28 mouse cellular contexts compared by ENCODE assay signal in genomic region chr19:55913585-55913984, GRCm38 (mm10).
DNase-seq lines count a peak whose midpoint lies in the region; ATAC-seq lines count a peak whose summit lies in the region.
"Had no signal": no experiment of that assay in that cellular context is flagged by ENCODE, and none has a peak within 500 bp of the region (broad histone marks: within the 10 kb centered on the region; RNA-seq: fewer than 3 reads in every experiment).

No protein-coding gene starts in this region.

- H3K4me3 ChIP-seq in hindbrain, embryonic 14.5 days (replicated peaks; ENCODE audit: low read length) = no peak overlapping the region
- H3K4me3 ChIP-seq in hindbrain, embryonic 16.5 days (ENCODE audit: low read length) = no peak overlapping the region
- H3K4me3 ChIP-seq in midbrain, embryonic 12.5 days = no peak overlapping the region
- no peak overlapping the region for H3K4me3 ChIP-seq in midbrain, embryonic 11.5 days (ENCODE audit: low read depth, low read length)
- H3K4me3 ChIP-seq in midbrain, embryonic 14.5 days (replicated peaks; ENCODE audit: low read depth, low read length) = no peak overlapping the region
- H3K4me3 ChIP-seq: embryonic facial prominence, embryonic 10.5 days; embryonic facial prominence, embryonic 15.5 days; heart, embryonic 13.5 days; limb, embryonic 15.5 days; liver, embryonic 13.5 days; neural tube, embryonic 12.5 days had no signal

- ATAC-seq in hindbrain, embryonic 14.5 days (ENCODE audit: low FRiP score) = no peak
- ATAC-seq in hindbrain, embryonic 16.5 days = no peak
- no peak for ATAC-seq in midbrain, embryonic 12.5 days (ENCODE audit: low FRiP score, low read depth)
- no peak for ATAC-seq in midbrain, embryonic 11.5 days (ENCODE audit: low FRiP score)
- no peak for ATAC-seq in midbrain, embryonic 14.5 days (ENCODE audit: low FRiP score, low TSS enrichment)
- ATAC-seq: CD4-positive, CD25-positive, alpha-beta regulatory T cell, adult 4 months; forebrain, postnatal 0 days; intestine, embryonic 16.5 days; lung, postnatal 0 days had no signal

- no peak for DNase-seq in hindbrain, embryonic 14.5 days (ENCODE audit: low spot score)
- DNase-seq in midbrain, embryonic 11.5 days (ENCODE audit: low spot score, missing footprints) = no peak
- no peak for DNase-seq in midbrain, embryonic 14.5 days
- DNase-seq in neural tube, embryonic 10.5 days (ENCODE audit: extremely low spot score, low spot score) = no peak
- DNase-seq in kidney, postnatal 14 days = no peak
- DNase-seq: adrenal gland, postnatal 25 days; cerebellum, adult 2 months; cerebellum, postnatal 25 days; forebrain, postnatal 0 days; gastrocnemius, postnatal 10 days; heart, postnatal 10 days; kidney, adult 8-10 months; liver, embryonic 13.5 days; lung, adult 18-20 months; thymus, adult 2 months; thymus, postnatal 36 days had no signal

- no peaks in the 10 kb centered on the region; the same call in 1 of the 2 replicates for H3K36me3 ChIP-seq in hindbrain, embryonic 14.5 days (replicated peaks; ENCODE audit: control insufficient read depth, insufficient read depth)
- no peaks in the 10 kb centered on the region for H3K36me3 ChIP-seq in hindbrain, embryonic 16.5 days (ENCODE audit: control insufficient read depth, insufficient read depth, low read length)
- H3K36me3 ChIP-seq in midbrain, embryonic 12.5 days = peaks cover 42% of the 10 kb centered on the region
- H3K36me3 ChIP-seq in midbrain, embryonic 11.5 days (ENCODE audit: control insufficient read depth, insufficient read depth, low read length) = peaks cover 24% of the 10 kb centered on the region
- H3K36me3 ChIP-seq in midbrain, embryonic 14.5 days (ENCODE audit: control insufficient read depth, insufficient read depth, low read length) = peaks cover 35% of the 10 kb centered on the region

- H3K4me1 ChIP-seq in hindbrain, embryonic 14.5 days (replicated peaks; ENCODE audit: control insufficient read depth, insufficient read depth, low read length) = peaks cover 5% of the 10 kb centered on the region
- H3K4me1 ChIP-seq in hindbrain, embryonic 16.5 days (ENCODE audit: control insufficient read depth, insufficient read depth, low read depth, low read length) = peaks cover 2% of the 10 kb centered on the region; the same call in 1 of the 2 replicates
- peaks cover 28% of the 10 kb centered on the region for H3K4me1 ChIP-seq in midbrain, embryonic 12.5 days
- H3K4me1 ChIP-seq in midbrain, embryonic 11.5 days (ENCODE audit: control insufficient read depth, insufficient read depth, low read length) = no peaks in the 10 kb centered on the region
- H3K4me1 ChIP-seq in midbrain, embryonic 14.5 days (ENCODE audit: control insufficient read depth, insufficient read depth, low read length) = peaks cover 27% of the 10 kb centered on the region

- H3K9ac ChIP-seq in hindbrain, embryonic 14.5 days = no peak overlapping the region
- H3K9ac ChIP-seq in hindbrain, embryonic 16.5 days (ENCODE audit: low read depth, low read length) = no peak overlapping the region
- no peak overlapping the region for H3K9ac ChIP-seq in midbrain, embryonic 12.5 days (replicated peaks)
- no peak overlapping the region for H3K9ac ChIP-seq in midbrain, embryonic 11.5 days (ENCODE audit: low read length)
- H3K9ac ChIP-seq in midbrain, embryonic 14.5 days (replicated peaks; ENCODE audit: low read length) = peak overlapping the region; percentile 18; the same call in 1 of the 2 replicates
- H3K9ac ChIP-seq: embryonic facial prominence, embryonic 15.5 days; forebrain, postnatal 0 days; heart, embryonic 13.5 days; limb, embryonic 15.5 days; liver, embryonic 13.5 days; neural tube, embryonic 12.5 days had no signal

- H3K27ac ChIP-seq in hindbrain, embryonic 14.5 days = 0 out of 2 replicates have a peak overlapping the region, but pooled peaks have one; percentile 47
- no peak overlapping the region for H3K27ac ChIP-seq in hindbrain, embryonic 16.5 days (ENCODE audit: low read depth, low read length)
- peak overlapping the region; percentile 63 for H3K27ac ChIP-seq in midbrain, embryonic 12.5 days (replicated peaks)
- H3K27ac ChIP-seq in midbrain, embryonic 11.5 days (ENCODE audit: low read depth, low read length) = no peak overlapping the region
- H3K27ac ChIP-seq in midbrain, embryonic 14.5 days (replicated peaks; ENCODE audit: low read depth, low read length) = peak overlapping the region; percentile 83
- H3K27ac ChIP-seq: embryonic facial prominence, embryonic 10.5 days; embryonic facial prominence, embryonic 15.5 days; heart, embryonic 13.5 days; kidney, postnatal 0 days; limb, embryonic 15.5 days; liver, embryonic 13.5 days; macrophage; neural tube, embryonic 12.5 days had no signal

- no peaks in the 10 kb centered on the region for H3K9me3 ChIP-seq in hindbrain, embryonic 14.5 days (ENCODE audit: control insufficient read depth, low read length)
- no peaks in the 10 kb centered on the region for H3K9me3 ChIP-seq in hindbrain, embryonic 16.5 days (ENCODE audit: control insufficient read depth, low read length)
- no peaks in the 10 kb centered on the region for H3K9me3 ChIP-seq in midbrain, embryonic 12.5 days
- no peaks in the 10 kb centered on the region for H3K9me3 ChIP-seq in midbrain, embryonic 11.5 days (ENCODE audit: control insufficient read depth, low read length)
- no peaks in the 10 kb centered on the region for H3K9me3 ChIP-seq in midbrain, embryonic 14.5 days (ENCODE audit: control insufficient read depth, low read length)
- H3K9me3 ChIP-seq: embryonic facial prominence, embryonic 15.5 days; heart, embryonic 13.5 days; limb, embryonic 15.5 days; neural tube, embryonic 12.5 days had no signal

- H3K27me3 ChIP-seq in hindbrain, embryonic 14.5 days (ENCODE audit: control insufficient read depth, insufficient read depth, low read length) = no peaks in the 10 kb centered on the region
- H3K27me3 ChIP-seq in hindbrain, embryonic 16.5 days (replicated peaks; ENCODE audit: control insufficient read depth, insufficient read depth, low read length) = no peaks in the 10 kb centered on the region
- peaks cover 7% of the 10 kb centered on the region; the same call in 1 of the 2 replicates for H3K27me3 ChIP-seq in midbrain, embryonic 12.5 days
- H3K27me3 ChIP-seq in midbrain, embryonic 11.5 days (ENCODE audit: control insufficient read depth, insufficient read depth, low read length) = no peaks in the 10 kb centered on the region
- no peaks in the 10 kb centered on the region for H3K27me3 ChIP-seq in midbrain, embryonic 14.5 days (ENCODE audit: control insufficient read depth, insufficient read depth, low read length)
- H3K27me3 ChIP-seq: embryonic facial prominence, embryonic 15.5 days; heart, embryonic 13.5 days; limb, embryonic 15.5 days; liver, embryonic 13.5 days; neural tube, embryonic 12.5 days had no signal

- no peak overlapping the region for H3K4me2 ChIP-seq in hindbrain, embryonic 14.5 days (replicated peaks)
- H3K4me2 ChIP-seq in hindbrain, embryonic 16.5 days (ENCODE audit: low read length) = no peak overlapping the region
- H3K4me2 ChIP-seq in midbrain, embryonic 12.5 days (replicated peaks) = no peak overlapping the region
- H3K4me2 ChIP-seq in midbrain, embryonic 11.5 days = no peak overlapping the region
- H3K4me2 ChIP-seq in midbrain, embryonic 14.5 days (ENCODE audit: low read length) = peak overlapping the region; percentile 8; the same call in 1 of the 2 replicates
- H3K4me2 ChIP-seq: embryonic facial prominence, embryonic 15.5 days; heart, embryonic 13.5 days; limb, embryonic 15.5 days; liver, embryonic 13.5 days; neural tube, embryonic 12.5 days had no signal

- 60% methylated on average over 10 of the region's 10 CpGs for WGBS in hindbrain, embryonic 14.5 days
- 45% methylated on average over 10 of the region's 10 CpGs for WGBS in hindbrain, embryonic 16.5 days
- WGBS in midbrain, embryonic 12.5 days = 76% methylated on average over 10 of the region's 10 CpGs
- WGBS in midbrain, embryonic 11.5 days = 89% methylated on average over 10 of the region's 10 CpGs
- WGBS in midbrain, embryonic 14.5 days = 66% methylated on average over 10 of the region's 10 CpGs

Comparison
In these comparisons a context has a peak if more than half of its experiments do, and no peak if none do; other contexts are left out.
1. H3K27ac ChIP-seq: peak in hindbrain, embryonic 14.5 days (single experiment), midbrain, embryonic 12.5 days (single experiment) and midbrain, embryonic 14.5 days (single experiment); none in hindbrain, embryonic 16.5 days (single experiment) and midbrain, embryonic 11.5 days (single experiment).